Mouse (Mus musculus) kidney, embryonic 14.5 days (tissue): ENCODE data around the gene Cdh4. TPM values are rescaled to one million over a fixed set of nuclear protein-coding genes. Genes with fewer than 3 reads are reported as not detected.

ENCODE experiments used
- ATAC-seq: fragments of 200-750 bp; cut with Nextera tagmentation; 2 replicates; pipeline ENCODE4 v1.8.0; 2017; ENCODE audit warnings: moderate number of reproducible peaks, mild to moderate bottlenecking, moderate TSS enrichment, moderate library complexity; ENCODE audit not compliant: low FRiP score, low TSS enrichment
- H3K27ac ChIP-seq: fragments of 300-500 bp; sonication (generic); 2 replicates; pipeline ENCODE4 v1.5.1; 2014; ENCODE audit warnings: low read depth, mild to moderate bottlenecking, low read length, moderate library complexity, mixed read lengths
- H3K27me3 ChIP-seq: fragments of 300-500 bp; sonication (generic); 2 replicates; pipeline ENCODE4 v1.6.1; 2014; ENCODE audit warnings: mild to moderate bottlenecking, low read length; ENCODE audit not compliant: control insufficient read depth, insufficient read depth
- H3K36me3 ChIP-seq: fragments of 300-500 bp; sonication (generic); 2 replicates; pipeline ENCODE4 v1.6.1; 2014; ENCODE audit warnings: low read length, mixed read lengths; ENCODE audit not compliant: control insufficient read depth, insufficient read depth
- H3K4me1 ChIP-seq: fragments of 300-500 bp; sonication (generic); 2 replicates; pipeline ENCODE4 v1.6.1; 2014; ENCODE audit warnings: low read length, mixed read lengths; ENCODE audit not compliant: control insufficient read depth, insufficient read depth
- H3K4me2 ChIP-seq: fragments of 300-500 bp; sonication (generic); replicated peaks from 2 replicates; pipeline ENCODE4 v1.6.1; 2014; ENCODE audit warnings: low read depth, mild to moderate bottlenecking, low read length
- H3K4me3 ChIP-seq: fragments of 300-500 bp; sonication (generic); 2 replicates; pipeline ENCODE4 v1.5.1; 2014; ENCODE audit warnings: mild to moderate bottlenecking, low read length
- H3K9ac ChIP-seq: fragments of 300-500 bp; sonication (generic); 2 replicates; pipeline ENCODE4 v1.6.1; 2014; ENCODE audit warnings: low read depth, mild to moderate bottlenecking, low read length, moderate library complexity
- H3K9me3 ChIP-seq: fragments of 300-500 bp; sonication (generic); 2 replicates; pipeline ENCODE4 v1.6.1; 2016; ENCODE audit warnings: low read length; ENCODE audit not compliant: control insufficient read depth
- WGBS: fragments of 180-500 bp; shearing (Covaris S2); extraction: QIAGEN DNeasy Blood & Tissue Kit; methylation state at CpG from one replicate; pipeline ENCODE4 v1.1.7; 2014; 5-methylcytosine and 5-hydroxymethylcytosine counted together
- polyA plus RNA-seq: library from polyadenylated mRNA; unstranded; fragments of >200 nt; fragmentation: Nextera tagmentation; extraction: Ambion mirVana; gene quantifications from 2 replicates; pipeline ENCODE4 v1.2.1, GENCODE M21; 2014

Cdh4 gene
- polyA plus RNA-seq, 1 experiment from 2014 or later: 19.4 TPM

GRCm38 (mm10) chr2:179648573-179649263 is 206.5 kb downstream of the Cdh4 start:
- no peak overlapping the region for H3K27ac ChIP-seq
- no peaks in the 10 kb centered on the region for H3K36me3 ChIP-seq
- ATAC-seq: no peak
- no peaks in the 10 kb centered on the region for H3K4me1 ChIP-seq
- H3K9me3 ChIP-seq: no peaks in the 10 kb centered on the region
- no peak overlapping the region for H3K4me2 ChIP-seq
- H3K9ac ChIP-seq: no peak overlapping the region
- no peaks in the 10 kb centered on the region for H3K27me3 ChIP-seq
- no peak overlapping the region for H3K4me3 ChIP-seq
- WGBS: 80% methylated on average over 20 of the region's 20 CpGs

GRCm38 (mm10) chr2:179649370-179649769 is 207.1 kb downstream of the Cdh4 start:
- Histone ChIP-seq H3K4me2 (no peak overlapping the region), H3K27ac (no peak overlapping the region), H3K9ac (no peak overlapping the region), H3K4me1 (no peaks in the 10 kb centered on the region), H3K9me3 (no peaks in the 10 kb centered on the region), H3K4me3 (no peak overlapping the region), H3K27me3 (no peaks in the 10 kb centered on the region), H3K36me3 (no peaks in the 10 kb centered on the region)
- no peak for ATAC-seq
- 73% methylated on average over 4 of the region's 4 CpGs for WGBS

- H3K27me3 ChIP-seq: no peaks in the 10 kb centered on the region
- no peaks in the 10 kb centered on the region for H3K9me3 ChIP-seq
- no peak overlapping the region for H3K4me3 ChIP-seq
- no peaks in the 10 kb centered on the region for H3K4me1 ChIP-seq
- H3K27ac ChIP-seq: no peak overlapping the region
- ATAC-seq: no peak
- WGBS: 86% methylated on average over 9 of the region's 9 CpGs
- no peak overlapping the region for H3K9ac ChIP-seq
- H3K36me3 ChIP-seq: no peaks in the 10 kb centered on the region
- no peak overlapping the region for H3K4me2 ChIP-seq
Measured at GRCm38 (mm10) chr2:179650168-179650567, 207.9 kb downstream of the Cdh4 start.

GRCm38 (mm10) chr2:179655506-179655905 is 213.3 kb downstream of the Cdh4 start:
- no peaks in the 10 kb centered on the region for H3K36me3 ChIP-seq
- no peak overlapping the region for H3K9ac ChIP-seq
- no peaks in the 10 kb centered on the region for H3K27me3 ChIP-seq
- H3K4me2 ChIP-seq: no peak overlapping the region
- no peak overlapping the region for H3K4me3 ChIP-seq
- H3K27ac ChIP-seq: no peak overlapping the region
- H3K4me1 ChIP-seq: no peaks in the 10 kb centered on the region
- no peak for ATAC-seq
- 83% methylated on average over 3 of the region's 3 CpGs for WGBS
- no peaks in the 10 kb centered on the region for H3K9me3 ChIP-seq

GRCm38 (mm10) chr2:179659254-179659653 is 217.0 kb downstream of the Cdh4 start:
- Histone ChIP-seq H3K4me2 (no peak overlapping the region), H3K9ac (no peak overlapping the region), H3K36me3 (no peaks in the 10 kb centered on the region), H3K9me3 (peaks cover 3% of the 10 kb centered on the region; the same call in 1 of the 2 replicates), H3K27me3 (peaks cover 10% of the 10 kb centered on the region), H3K27ac (no peak overlapping the region), H3K4me1 (peaks cover 14% of the 10 kb centered on the region; the same call in 1 of the 2 replicates), H3K4me3 (no peak overlapping the region)
- WGBS: 94% methylated on average over 1 of the region's 1 CpGs
- ATAC-seq: no peak

GRCm38 (mm10) chr2:179661998-179662714 is 219.9 kb downstream of the Cdh4 start:
- 4% methylated on average over 20 of the region's 20 CpGs for WGBS
- H3K4me2 ChIP-seq: peak overlapping the region; percentile 39
- ATAC-seq: peak; percentile 67; the same call in 1 of the 2 replicates
- no peak overlapping the region for H3K27ac ChIP-seq
- H3K36me3 ChIP-seq: no peaks in the 10 kb centered on the region
- H3K4me3 ChIP-seq: peak overlapping the region; percentile 13; the same call in 1 of the 2 replicates
- peaks cover 10% of the 10 kb centered on the region for H3K27me3 ChIP-seq
- H3K9ac ChIP-seq: no peak overlapping the region
- peaks cover 14% of the 10 kb centered on the region; the same call in 1 of the 2 replicates for H3K4me1 ChIP-seq
- H3K9me3 ChIP-seq: peaks cover 3% of the 10 kb centered on the region; the same call in 1 of the 2 replicates

GRCm38 (mm10) chr2:179662739-179663138 is 220.5 kb downstream of the Cdh4 start:
- peaks cover 10% of the 10 kb centered on the region for H3K27me3 ChIP-seq
- 3% methylated on average over 9 of the region's 9 CpGs for WGBS
- no peak overlapping the region for H3K9ac ChIP-seq
- H3K27ac ChIP-seq: no peak overlapping the region
- peaks cover 14% of the 10 kb centered on the region; the same call in 1 of the 2 replicates for H3K4me1 ChIP-seq
- peak overlapping the region; percentile 39 for H3K4me2 ChIP-seq
- ATAC-seq: no peak; the same call in 1 of the 2 replicates
- H3K36me3 ChIP-seq: no peaks in the 10 kb centered on the region
- peaks cover 3% of the 10 kb centered on the region; the same call in 1 of the 2 replicates for H3K9me3 ChIP-seq
- peak overlapping the region; percentile 13; the same call in 1 of the 2 replicates for H3K4me3 ChIP-seq

- Histone ChIP-seq H3K36me3 (no peaks in the 10 kb centered on the region), H3K4me1 (peaks cover 14% of the 10 kb centered on the region; the same call in 1 of the 2 replicates), H3K27me3 (peaks cover 10% of the 10 kb centered on the region), H3K9me3 (peaks cover 3% of the 10 kb centered on the region; the same call in 1 of the 2 replicates), H3K9ac (no peak overlapping the region), H3K27ac (no peak overlapping the region), H3K4me2 (no peak overlapping the region), H3K4me3 (no peak overlapping the region)
- ATAC-seq: no peak
- 18% methylated on average over 9 of the region's 9 CpGs for WGBS
Measured at GRCm38 (mm10) chr2:179663652-179664051, 221.4 kb downstream of the Cdh4 start.

- Histone ChIP-seq H3K9me3 (peaks cover 3% of the 10 kb centered on the region; the same call in 1 of the 2 replicates), H3K36me3 (no peaks in the 10 kb centered on the region), H3K9ac (no peak overlapping the region), H3K4me2 (no peak overlapping the region), H3K27me3 (peaks cover 10% of the 10 kb centered on the region), H3K27ac (no peak overlapping the region), H3K4me1 (peaks cover 14% of the 10 kb centered on the region; the same call in 1 of the 2 replicates), H3K4me3 (no peak overlapping the region)
- ATAC-seq: peak; percentile 55
- WGBS: 70% methylated on average over 13 of the region's 13 CpGs
Measured at GRCm38 (mm10) chr2:179664171-179664608, 222.0 kb downstream of the Cdh4 start.
